Mouse (Mus musculus) ES-E14 (cell line): ENCODE measurements around the gene Mrps18b.

Experiments used
- CHD2 ChIP-seq: IDR thresholded peaks from 2 replicates; pipeline ENCODE4 v1.6.1; 2014; ENCODE audit warnings: mild to moderate bottlenecking, low read depth, low read length, inconsistent platforms
- HCFC1 ChIP-seq: IDR thresholded peaks from 2 replicates; pipeline ENCODE4 v1.6.1; 2012; ENCODE audit warnings: low read length, inconsistent platforms, borderline replicate concordance; ENCODE audit not compliant: insufficient read depth
- ZC3H11A ChIP-seq: IDR thresholded peaks from 2 replicates; pipeline ENCODE4 v1.6.1; 2012; ENCODE audit warnings: low read depth, mild to moderate bottlenecking, inconsistent platforms, low read length, borderline replicate concordance

DNA sequence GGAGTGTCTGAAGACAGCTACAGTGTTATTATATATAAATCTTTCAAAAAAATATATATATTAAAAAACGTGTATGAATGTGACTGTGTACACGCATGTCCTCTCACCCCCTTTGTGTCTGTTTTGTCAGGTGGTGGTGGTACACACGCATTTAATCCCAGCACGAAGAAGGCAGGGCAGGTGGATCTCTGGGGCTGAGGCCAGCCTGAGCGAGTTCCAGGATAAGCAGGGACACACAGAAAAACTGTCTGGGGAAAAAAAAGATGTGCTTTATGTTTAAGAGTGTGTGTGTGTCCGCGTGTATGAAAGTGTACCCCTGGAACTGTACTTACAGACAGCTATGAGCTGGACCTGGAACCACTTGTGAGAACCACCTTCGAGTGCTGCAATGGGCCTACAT, 38.5 kb upstream of the Mrps18b start:
- TF ChIP-seq CHD2 (no peak), ZC3H11A (no peak), HCFC1 (no peak)
